Mouse (Mus musculus) splenic B cell, adult 2 months (primary cell): ENCODE results near the gene Zpbp2.

Experiments used
- DNase-seq: peaks from one replicate; pipeline ENCODE4 v3.0.0-alpha.2; 2011; ENCODE audit warnings: low read depth, low spot score
- H3K27me3 ChIP-seq: 2 replicates; pipeline ENCODE4 v1.6.1; 2012; ENCODE audit warnings: mild to moderate bottlenecking, low read length, moderate library complexity, mixed read lengths; ENCODE audit not compliant: control insufficient read depth, poor library complexity, insufficient read depth, severe bottlenecking
- H3K36me3 ChIP-seq: 2 replicates; pipeline ENCODE4 v1.6.1; 2012; ENCODE audit warnings: mild to moderate bottlenecking, low read length, moderate library complexity, mixed read lengths; ENCODE audit not compliant: control insufficient read depth, poor library complexity, insufficient read depth, severe bottlenecking

Gene Zpbp2

DNA sequence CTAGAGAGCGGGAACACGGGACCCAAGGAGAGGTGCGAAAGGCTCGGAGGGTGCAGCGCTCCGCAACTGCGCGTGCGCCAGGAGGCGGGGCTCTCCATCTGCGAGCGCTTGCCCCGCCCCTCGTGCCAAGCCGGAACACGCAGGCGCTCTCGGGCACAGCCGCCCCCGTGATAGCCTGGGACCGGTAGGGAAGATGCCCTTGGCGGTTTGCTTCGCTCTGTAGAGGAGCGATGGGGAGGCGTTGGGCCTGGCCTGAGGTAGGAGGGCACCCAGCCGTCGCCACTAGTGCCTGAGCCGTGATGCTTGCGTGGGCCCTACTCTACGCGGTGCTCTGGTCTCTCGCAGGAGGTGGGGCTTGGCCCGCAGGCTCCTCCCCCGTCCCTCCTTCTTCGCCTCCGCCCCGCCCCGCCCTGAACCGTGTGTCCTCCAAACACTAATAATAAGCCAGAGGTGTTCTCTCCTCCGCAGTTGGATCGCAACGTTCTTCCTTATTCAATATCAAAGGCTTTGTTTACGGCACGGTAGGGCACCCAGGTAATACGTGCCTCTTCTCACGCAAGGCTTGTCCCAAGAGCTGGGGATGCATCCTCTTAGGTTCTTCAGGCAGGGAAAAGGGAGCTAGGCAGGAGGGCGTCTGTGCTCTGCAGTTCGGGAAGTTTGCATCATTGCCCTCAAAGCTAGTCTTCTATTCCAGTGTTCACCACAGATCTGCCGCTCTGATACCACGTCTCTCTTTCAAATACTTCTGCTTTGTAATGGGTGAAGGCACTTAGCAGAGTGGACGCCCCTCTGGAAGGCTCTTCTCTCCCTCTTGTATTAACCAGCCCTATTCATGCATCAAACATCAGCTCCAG is at the start of gene Zpbp2:
Zpbp2 (plus strand) TSS at position 123 of the 854 bp plus-strand sequence.
- DNase-seq, result peak; percentile 97
- H3K36me3 ChIP-seq, result no peaks in the 10 kb centered on the region
- H3K27me3 ChIP-seq, result no peaks in the 10 kb centered on the region

DNA sequence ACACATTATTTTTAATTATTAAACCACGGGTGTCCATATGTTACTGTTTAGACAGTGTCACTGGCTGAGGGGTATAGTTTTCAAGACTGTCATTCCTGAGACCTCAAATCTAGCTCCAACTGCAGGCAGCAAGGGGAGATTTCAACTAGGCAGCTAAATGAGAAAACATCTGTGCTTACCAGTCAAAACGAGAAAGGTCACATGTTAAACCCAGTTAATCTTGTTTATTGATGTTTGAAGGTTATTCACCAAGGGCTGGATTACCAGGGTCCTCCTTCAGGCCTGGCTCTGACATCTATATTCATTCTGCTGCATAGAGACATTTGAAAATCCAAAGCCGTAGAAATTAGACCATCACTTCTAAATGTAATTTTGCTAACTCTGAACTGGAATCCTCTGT is 46.0 kb upstream of the Zpbp2 start:
- DNase-seq, result no peak
- Histone ChIP-seq H3K27me3 (no peaks in the 10 kb centered on the region), H3K36me3 (peaks cover 22% of the 10 kb centered on the region)

DNA sequence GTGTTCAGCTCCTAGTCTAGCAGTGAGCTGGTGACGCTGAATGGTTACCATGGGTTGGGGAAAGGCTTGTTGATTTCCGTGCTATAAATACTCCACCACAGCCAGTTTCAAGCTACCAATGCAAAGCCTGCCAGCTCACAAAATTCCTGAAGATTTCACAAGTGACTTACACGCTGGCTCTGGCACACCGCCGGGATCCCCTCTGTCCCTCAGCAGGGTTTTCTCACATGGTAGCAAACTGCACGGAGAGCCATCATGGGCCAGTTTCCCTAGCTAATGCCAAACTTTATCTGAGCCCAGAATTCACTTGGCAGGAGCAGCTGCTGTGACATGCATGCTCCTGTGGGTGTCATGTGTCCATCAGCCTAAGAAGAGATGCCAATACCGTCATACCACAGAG is 41.5 kb upstream of the Zpbp2 start:
- peaks cover 22% of the 10 kb centered on the region for H3K36me3 ChIP-seq
- no peak for DNase-seq
- H3K27me3 ChIP-seq, result no peaks in the 10 kb centered on the region

DNA sequence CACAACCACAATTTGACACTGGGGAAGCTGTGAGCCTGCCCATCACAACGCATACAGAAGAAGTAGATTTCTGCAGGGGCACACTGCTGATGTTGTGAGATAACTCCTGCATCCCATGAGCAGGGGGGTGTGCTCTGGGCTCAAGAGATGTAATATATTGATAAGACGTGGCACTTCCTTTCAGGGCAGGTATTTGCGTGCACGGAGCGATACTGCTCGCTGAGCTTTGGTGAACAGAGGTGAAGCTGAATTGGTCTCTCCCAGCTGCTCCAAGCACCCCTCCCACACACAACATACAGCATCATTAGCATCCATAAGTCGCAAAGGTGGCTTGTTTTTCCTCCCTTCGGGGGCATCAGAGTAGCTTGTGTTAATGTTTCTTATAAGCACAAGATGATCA is 40.8 kb upstream of the Zpbp2 start:
- Histone ChIP-seq H3K36me3 (peaks cover 23% of the 10 kb centered on the region), H3K27me3 (no peaks in the 10 kb centered on the region)
- no peak for DNase-seq

DNA sequence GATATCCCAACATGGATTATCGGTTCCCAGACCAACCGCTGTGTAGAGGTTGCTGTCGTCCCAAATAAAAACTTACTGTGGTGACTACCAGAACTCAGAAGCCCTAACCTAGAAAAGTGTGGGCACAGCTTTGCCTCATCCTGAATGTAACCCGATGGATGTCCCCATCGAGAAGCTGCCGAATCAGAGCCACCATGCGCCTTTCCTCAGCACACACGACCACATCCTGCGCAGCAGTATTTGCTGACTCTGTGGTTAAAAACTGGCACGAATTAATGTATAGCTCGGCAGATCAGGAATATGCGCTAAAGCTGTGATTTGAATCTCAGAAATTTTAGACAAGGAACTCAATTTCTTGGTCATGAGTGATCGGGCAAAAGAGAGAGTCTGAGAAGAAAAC is 38.0 kb upstream of the Zpbp2 start:
- Histone ChIP-seq H3K36me3 (peaks cover 29% of the 10 kb centered on the region), H3K27me3 (no peaks in the 10 kb centered on the region)
- no peak for DNase-seq

DNA sequence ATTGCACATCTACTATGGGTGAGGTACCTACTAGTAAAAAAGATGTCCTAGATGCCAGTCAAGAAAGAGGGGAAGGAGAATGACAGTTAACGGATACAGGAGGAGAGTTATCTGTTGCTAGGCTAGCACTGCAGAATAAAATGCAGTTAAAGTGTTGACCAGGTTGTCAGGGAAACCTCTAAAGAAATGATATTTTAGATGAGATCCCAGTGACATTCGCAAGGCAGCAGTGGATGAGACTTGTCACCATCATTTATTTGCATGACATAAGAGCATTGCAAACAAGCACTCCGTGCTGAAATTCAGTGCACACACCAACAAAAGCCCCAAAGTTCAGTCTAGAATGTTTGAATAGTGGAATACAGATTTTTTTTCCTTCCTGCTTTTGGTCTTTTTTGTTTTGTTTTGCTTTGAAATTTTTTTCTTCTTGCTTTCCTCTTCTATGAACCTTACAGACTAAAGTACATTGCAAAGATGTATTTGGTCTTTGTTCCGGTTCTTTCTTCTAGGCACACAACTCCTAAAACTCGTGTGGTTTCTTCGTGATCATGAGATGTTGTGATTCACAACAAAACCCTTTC is 37.5 kb upstream of the Zpbp2 start:
- H3K36me3 ChIP-seq, result peaks cover 29% of the 10 kb centered on the region
- no peaks in the 10 kb centered on the region for H3K27me3 ChIP-seq
- no peak for DNase-seq

DNA sequence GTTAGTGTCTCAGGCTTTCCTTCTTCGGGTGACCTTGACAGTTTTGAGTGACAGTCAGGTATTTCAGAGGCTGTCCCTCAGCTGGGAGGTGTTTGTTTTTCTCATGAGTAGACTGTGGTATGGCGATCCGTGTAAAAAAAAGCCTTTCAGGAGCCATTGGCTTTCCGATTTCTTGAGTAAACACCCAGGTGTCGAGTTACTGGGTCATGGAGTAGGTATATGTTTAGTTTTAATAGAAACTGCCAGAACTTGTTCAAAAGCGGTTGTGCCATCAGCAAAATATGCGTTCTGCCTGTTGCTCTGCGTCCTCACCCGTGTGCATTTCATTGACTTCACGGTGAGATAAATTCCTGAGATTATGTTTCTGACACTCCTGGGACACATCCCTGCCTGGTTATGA is 30.4 kb upstream of the Zpbp2 start:
- no peak for DNase-seq
- peaks cover 19% of the 10 kb centered on the region; the same call in 1 of the 2 replicates for H3K36me3 ChIP-seq

DNA sequence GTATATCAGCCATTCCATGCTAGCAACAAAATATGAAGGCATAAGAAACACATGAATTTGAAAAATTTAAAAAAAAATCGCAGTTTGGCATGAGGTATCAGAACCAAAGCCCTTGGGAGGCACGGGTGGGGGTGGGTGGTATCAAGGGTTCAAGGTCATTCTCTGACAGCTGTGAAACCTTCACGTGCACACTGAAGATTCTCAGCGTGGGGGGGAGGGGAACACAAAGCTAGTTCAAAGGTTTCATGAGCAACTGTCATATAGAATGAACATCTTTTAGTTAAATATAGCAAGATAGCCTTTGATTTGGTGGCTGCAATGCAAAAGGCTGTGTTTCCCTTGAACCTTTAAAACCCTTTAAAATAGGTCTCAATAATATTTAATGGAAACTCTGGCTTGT is 25.8 kb upstream of the Zpbp2 start:
- DNase-seq, result peak; percentile 33
- Histone ChIP-seq H3K36me3 (peaks cover 13% of the 10 kb centered on the region), H3K27me3 (no peaks in the 10 kb centered on the region)

More for the DNA sequence above, 30.4 kb upstream of the Zpbp2 start:
- no peaks in the 10 kb centered on the region for H3K27me3 ChIP-seq

DNA sequence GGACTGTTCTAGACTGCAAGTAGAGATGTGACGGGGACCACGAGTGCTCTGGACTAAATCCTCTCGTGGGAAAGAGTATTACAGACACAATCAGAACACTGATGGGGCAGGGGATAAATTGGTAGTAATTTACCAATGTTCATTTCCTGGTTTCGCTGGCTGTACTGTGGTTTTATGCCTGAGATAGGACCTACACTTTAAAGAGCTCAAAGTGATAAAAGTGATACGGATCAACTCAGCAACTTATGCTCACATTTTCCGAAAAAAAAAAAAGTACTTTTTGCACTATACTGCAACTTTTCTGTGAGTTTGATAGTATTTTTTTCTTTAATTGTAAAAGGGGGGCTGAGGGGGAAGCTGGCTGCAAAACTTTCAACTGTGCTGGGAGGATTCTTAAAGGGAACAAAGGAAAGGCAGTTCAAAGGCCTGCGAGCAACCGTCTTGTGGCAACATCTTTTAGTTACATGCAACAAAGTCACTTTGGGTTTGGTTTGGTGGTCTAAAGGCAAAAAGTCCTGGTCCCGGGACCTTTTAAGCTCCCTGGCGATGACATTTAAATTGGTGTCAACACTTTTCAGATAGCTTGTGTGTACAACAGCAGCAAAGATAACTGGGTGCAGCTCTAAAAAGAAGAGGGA is 24.0 kb upstream of the Zpbp2 start:
- DNase-seq, result no peak
- Histone ChIP-seq H3K27me3 (no peaks in the 10 kb centered on the region), H3K36me3 (peaks cover 13% of the 10 kb centered on the region)

DNA sequence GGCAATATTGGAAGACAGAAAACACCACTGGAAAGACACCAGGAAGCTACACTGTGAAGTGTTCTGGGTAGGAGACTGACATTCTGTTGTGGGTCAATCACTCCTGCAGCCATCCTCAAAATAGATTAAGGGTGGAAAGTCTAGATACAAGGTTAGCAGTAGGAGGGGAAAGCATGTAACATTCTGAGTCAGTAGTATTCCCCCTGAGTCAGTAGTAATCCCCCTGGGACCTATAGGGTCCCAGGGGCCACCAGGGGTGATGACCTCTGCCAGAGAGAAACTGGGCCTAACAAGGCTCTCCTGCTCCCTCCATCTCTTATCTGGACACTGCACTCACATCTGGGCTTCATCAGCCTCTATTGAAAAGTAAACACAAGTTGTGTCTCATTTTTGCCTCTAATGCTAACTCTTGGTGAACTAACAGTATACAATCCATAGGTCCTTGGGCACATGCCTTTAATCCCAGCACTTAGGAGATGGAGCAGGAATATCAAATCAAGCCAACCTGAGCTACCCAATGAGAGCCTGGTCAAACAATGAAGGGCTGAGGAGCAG is 13.3 kb upstream of the Zpbp2 start:
- Histone ChIP-seq H3K36me3 (peaks cover 7% of the 10 kb centered on the region), H3K27me3 (no peaks in the 10 kb centered on the region; the same call in 1 of the 2 replicates)
- DNase-seq, result no peak

DNA sequence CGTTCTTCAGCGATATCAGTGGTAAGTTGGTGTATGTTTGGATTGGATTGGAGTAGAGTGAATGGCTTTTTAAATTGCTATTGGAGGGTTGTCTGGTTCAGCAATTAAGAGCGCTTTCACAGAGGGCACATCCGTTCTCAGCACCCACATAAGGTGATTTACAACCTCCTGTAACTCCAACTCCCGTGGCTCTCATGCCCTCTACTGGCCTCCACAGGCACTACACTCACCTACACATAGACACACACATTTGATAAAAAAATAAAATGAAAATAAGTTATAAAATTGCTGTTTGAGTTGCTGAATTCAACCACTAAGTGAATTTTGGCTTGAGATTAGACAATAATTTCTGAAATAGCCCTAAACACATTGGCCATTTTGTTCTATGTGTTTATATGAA is 10.6 kb upstream of the Zpbp2 start:
- no peaks in the 10 kb centered on the region; the same call in 1 of the 2 replicates for H3K27me3 ChIP-seq
- peak; percentile 60 for DNase-seq
- peaks cover 9% of the 10 kb centered on the region; the same call in 1 of the 2 replicates for H3K36me3 ChIP-seq

DNA sequence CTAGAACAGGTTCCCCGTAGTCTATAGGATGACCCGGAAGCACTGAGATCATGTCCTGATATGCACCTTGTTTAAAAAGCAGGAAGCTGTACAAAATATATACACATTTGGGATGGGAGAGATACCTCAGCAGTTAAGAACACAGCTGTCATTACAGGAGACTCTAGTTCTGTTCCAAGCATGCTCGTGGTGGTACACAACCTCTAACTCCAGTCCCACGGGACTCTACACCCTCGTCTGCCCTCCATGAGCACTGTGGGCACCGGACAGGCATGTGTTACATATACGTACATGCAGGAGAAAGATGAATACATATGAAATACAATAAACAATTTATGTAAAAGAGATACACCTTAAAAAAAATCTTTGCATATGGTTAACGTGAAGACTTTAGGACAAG is 8.3 kb upstream of the Zpbp2 start:
- Histone ChIP-seq H3K36me3 (peaks cover 6% of the 10 kb centered on the region; the same call in 1 of the 2 replicates), H3K27me3 (no peaks in the 10 kb centered on the region; the same call in 1 of the 2 replicates)
- peak; percentile 51 for DNase-seq

DNA sequence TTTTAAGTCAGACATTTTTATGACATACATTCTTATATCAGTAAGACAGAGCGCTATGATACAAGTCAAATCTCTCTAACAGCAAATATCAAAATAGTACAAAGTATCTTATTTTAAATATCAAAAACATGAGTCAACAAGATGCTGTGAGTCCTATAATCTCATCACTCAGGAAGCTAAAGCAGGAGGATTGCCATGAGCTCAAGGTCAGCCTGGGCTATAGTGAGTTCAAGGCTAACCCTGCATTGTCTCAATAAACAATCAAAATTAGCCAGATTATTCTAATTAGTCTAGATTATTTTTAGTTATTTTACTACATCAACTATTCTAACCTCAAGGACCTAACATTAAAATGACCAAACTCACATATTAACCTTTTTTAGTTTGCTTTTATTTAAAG is 7.5 kb upstream of the Zpbp2 start:
- DNase-seq, result no peak
- no peaks in the 10 kb centered on the region; the same call in 1 of the 2 replicates for H3K27me3 ChIP-seq
- peaks cover 6% of the 10 kb centered on the region; the same call in 1 of the 2 replicates for H3K36me3 ChIP-seq

DNA sequence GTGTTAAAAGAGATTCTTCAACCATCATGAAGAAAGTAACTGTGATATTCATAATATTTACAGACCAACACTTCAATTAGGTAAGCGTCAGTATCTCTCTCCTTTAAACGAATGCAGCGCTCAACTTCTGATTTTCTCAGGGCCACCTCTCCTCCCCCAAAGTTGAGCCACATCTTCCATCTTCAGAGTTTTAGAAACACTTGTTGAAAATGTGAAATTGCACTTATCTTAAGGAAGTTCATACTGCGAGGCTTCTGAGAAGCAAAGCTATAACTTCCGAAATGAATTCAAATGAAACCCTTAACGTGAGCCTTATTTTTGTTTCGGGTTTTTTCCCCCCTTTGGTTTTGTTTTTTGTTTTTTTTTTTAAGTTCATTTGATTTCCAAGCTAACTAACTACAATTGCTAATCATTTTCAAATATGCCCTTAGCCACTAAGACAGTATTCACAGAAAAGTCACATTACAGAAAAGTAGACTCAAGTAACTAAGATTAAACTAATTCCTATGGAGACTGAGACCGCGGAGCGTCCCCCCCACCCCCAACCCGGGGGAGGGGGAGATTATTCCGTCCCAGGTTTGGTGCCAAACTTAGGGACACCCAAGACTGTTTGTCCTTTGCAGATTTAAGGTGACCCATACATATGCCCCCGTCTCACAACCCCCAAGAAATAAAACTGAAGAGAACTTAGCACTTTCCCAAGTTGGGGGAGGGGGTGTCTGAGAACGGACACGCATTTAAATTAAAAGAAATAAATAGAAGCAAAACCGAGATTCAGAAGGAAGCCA is 5.8 kb upstream of the Zpbp2 start:
- Histone ChIP-seq H3K27me3 (no peaks in the 10 kb centered on the region; the same call in 1 of the 2 replicates), H3K36me3 (0 out of 2 replicates have a peak, but pooled peaks cover 4% of the 10 kb centered on the region)
- DNase-seq, result no peak
